44 mouse cellular contexts compared by ENCODE assay signal in the genomic region with DNA sequence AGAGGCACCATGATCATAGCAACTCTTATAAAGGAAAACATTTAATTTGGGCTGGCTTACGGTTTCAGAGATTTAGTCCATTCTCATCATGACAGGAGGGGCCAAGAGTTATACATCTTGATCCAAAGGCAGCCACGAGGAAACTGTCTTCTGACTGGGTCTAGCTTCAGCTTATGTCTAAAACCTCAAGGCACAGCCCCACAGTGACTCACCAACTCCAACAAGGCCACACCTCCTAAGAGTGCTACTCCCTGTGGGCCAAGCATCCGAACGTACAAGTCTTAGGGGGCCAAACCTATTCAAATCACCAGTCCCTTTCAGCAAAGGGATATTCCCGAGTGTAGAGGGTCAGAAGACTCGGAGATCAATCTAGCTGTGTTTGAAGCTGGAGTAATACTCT. TPM values are rescaled to one million over a fixed set of nuclear protein-coding genes. Genes with fewer than 3 reads are reported as not detected.
"Had no signal": no experiment of that assay in that cellular context is flagged by ENCODE, and none has a peak within 500 bp of the region (broad histone marks: within the 10 kb centered on the region; RNA-seq: fewer than 3 reads in every experiment).

No protein-coding gene starts in this region.

- DNase-seq: left cerebral cortex, postnatal 4 days; liver; liver, embryonic 13.5 days; liver, postnatal 0 days; lung, adult 18-20 months; lung, adult 2 months; lung, embryonic 14.5 days; lung, postnatal 10 days; lung, postnatal 14 days; lung, postnatal 36 days; lung, postnatal 4 days; midbrain, embryonic 14.5 days had no signal

- H3K27me3 ChIP-seq: limb, embryonic 12.5 days; limb, embryonic 13.5 days; limb, embryonic 15.5 days; liver, embryonic 13.5 days; liver, embryonic 15.5 days; lung, embryonic 15.5 days; midbrain, embryonic 12.5 days; midbrain, embryonic 13.5 days; midbrain, embryonic 15.5 days had no signal

- H3K9ac ChIP-seq: limb, embryonic 12.5 days; limb, embryonic 13.5 days; limb, embryonic 15.5 days; liver, embryonic 12.5 days; liver, embryonic 13.5 days; liver, embryonic 14.5 days; liver, embryonic 15.5 days; liver, postnatal 0 days; lung, embryonic 14.5 days; lung, embryonic 15.5 days; midbrain, embryonic 12.5 days; midbrain, embryonic 13.5 days; midbrain, embryonic 15.5 days had no signal

- H3K4me1 ChIP-seq: limb, embryonic 10.5 days; limb, embryonic 13.5 days; limb, embryonic 15.5 days; lung, embryonic 15.5 days; midbrain, embryonic 10.5 days; midbrain, embryonic 12.5 days; midbrain, embryonic 13.5 days; midbrain, embryonic 15.5 days had no signal

- H3K4me2 ChIP-seq: limb, embryonic 12.5 days; limb, embryonic 13.5 days; limb, embryonic 15.5 days; liver, embryonic 11.5 days; liver, embryonic 12.5 days; liver, embryonic 13.5 days; liver, embryonic 15.5 days; lung, embryonic 14.5 days; lung, embryonic 15.5 days; midbrain, embryonic 11.5 days; midbrain, embryonic 12.5 days; midbrain, embryonic 13.5 days; midbrain, embryonic 15.5 days had no signal

- H3K27ac ChIP-seq: limb, embryonic 10.5 days; limb, embryonic 12.5 days; limb, embryonic 13.5 days; limb, embryonic 15.5 days; liver, embryonic 12.5 days; liver, embryonic 13.5 days; liver, embryonic 14.5 days; liver, embryonic 15.5 days; lung, embryonic 15.5 days; macrophage; midbrain, embryonic 10.5 days; midbrain, embryonic 12.5 days; midbrain, embryonic 13.5 days; midbrain, embryonic 15.5 days had no signal

- H3K9me3 ChIP-seq: limb, embryonic 10.5 days; limb, embryonic 13.5 days; limb, embryonic 15.5 days; liver, embryonic 12.5 days; liver, embryonic 13.5 days; liver, embryonic 15.5 days; lung, embryonic 15.5 days; midbrain, embryonic 10.5 days; midbrain, embryonic 12.5 days; midbrain, embryonic 13.5 days; midbrain, embryonic 15.5 days had no signal

- H3K36me3 ChIP-seq: limb, embryonic 10.5 days; limb, embryonic 12.5 days; limb, embryonic 13.5 days; limb, embryonic 15.5 days; liver, embryonic 12.5 days; liver, embryonic 13.5 days; liver, embryonic 15.5 days; lung, embryonic 15.5 days; midbrain, embryonic 10.5 days; midbrain, embryonic 12.5 days; midbrain, embryonic 13.5 days; midbrain, embryonic 15.5 days had no signal

- H3K4me3 ChIP-seq: limb, embryonic 10.5 days; limb, embryonic 12.5 days; limb, embryonic 13.5 days; limb, embryonic 15.5 days; liver, embryonic 12.5 days; liver, embryonic 13.5 days; liver, embryonic 15.5 days; lung, embryonic 15.5 days; megakaryocyte, embryonic 14.5 days; midbrain, embryonic 10.5 days; midbrain, embryonic 12.5 days; midbrain, embryonic 13.5 days; midbrain, embryonic 15.5 days; myocyte had no signal

RNA-seq across cellular contexts. Expression of a gene that starts 44.1 kb away (rescaled TPM):
- total RNA-seq: left cerebral cortex, postnatal 10 days; left cerebral cortex, postnatal 14 days; left cerebral cortex, postnatal 25 days; left cerebral cortex, postnatal 36 days; left cerebral cortex, postnatal 4 days; liver, adult 2 months; megakaryocyte progenitor cell, adult 5-6 weeks; megakaryocyte, adult 5-6 weeks; megakaryocyte-erythroid progenitor cell, adult 5-6 weeks; midbrain, postnatal 0 days; monocyte, adult 5-6 weeks had no signal
- polyA plus RNA-seq: limb, embryonic 10.5 days; limb, embryonic 11.5 days; limb, embryonic 12.5 days; limb, embryonic 13.5 days; limb, embryonic 14.5 days; limb, embryonic 15.5 days; liver, adult 2 months; liver, embryonic 11.5 days; liver, embryonic 12.5 days; liver, embryonic 13.5 days; liver, embryonic 14.5 days; liver, embryonic 15.5 days; liver, embryonic 16.5 days; liver, postnatal 0 days; macrophage; midbrain, embryonic 10.5 days; midbrain, embryonic 11.5 days; midbrain, embryonic 12.5 days; midbrain, embryonic 13.5 days; midbrain, embryonic 14.5 days; midbrain, embryonic 15.5 days; midbrain, embryonic 16.5 days; midbrain, postnatal 0 days; myocyte; neural tube, embryonic 11.5 days had no signal
